Mouse (Mus musculus) heart, embryonic 16.5 days (tissue): ENCODE data around the gene Prdm15. TPM values are rescaled to one million over a fixed set of nuclear protein-coding genes. Genes with fewer than 3 reads are reported as not detected.

Experiments used
- ATAC-seq: fragments of 200-750 bp; cut with Nextera tagmentation; replicated peaks from 2 replicates; pipeline ENCODE4 v1.8.0; 2017; ENCODE audit warnings: moderate number of reproducible peaks; ENCODE audit not compliant: insufficient read depth, low FRiP score; ENCODE audit errors: extremely low read depth
- H3K27ac ChIP-seq: fragments of 300-500 bp; sonication (generic); 2 replicates; pipeline ENCODE4 v1.5.1; 2014; ENCODE audit warnings: mild to moderate bottlenecking, low read length, control low read depth, moderate library complexity
- H3K27me3 ChIP-seq: fragments of 300-500 bp; sonication (generic); 2 replicates; pipeline ENCODE4 v1.6.1; 2014; ENCODE audit warnings: low read length, mixed read lengths; ENCODE audit not compliant: control insufficient read depth, insufficient read depth
- H3K36me3 ChIP-seq: fragments of 300-500 bp; sonication (generic); 2 replicates; pipeline ENCODE4 v1.6.1; 2014; ENCODE audit not compliant: control insufficient read depth, insufficient read depth
- H3K4me1 ChIP-seq: fragments of 300-500 bp; sonication (generic); 2 replicates; pipeline ENCODE4 v1.6.1; 2014; ENCODE audit warnings: low read length, mixed read lengths; ENCODE audit not compliant: control insufficient read depth, insufficient read depth
- H3K4me2 ChIP-seq: fragments of 300-500 bp; sonication (generic); 2 replicates; pipeline ENCODE4 v1.6.1; 2014; ENCODE audit warnings: low read depth, mild to moderate bottlenecking, control low read depth, low read length
- H3K4me3 ChIP-seq: fragments of 300-500 bp; sonication (generic); 2 replicates; pipeline ENCODE4 v1.5.1; 2014; ENCODE audit warnings: mild to moderate bottlenecking, control low read depth, low read length
- H3K9ac ChIP-seq: fragments of 300-500 bp; sonication (generic); 2 replicates; pipeline ENCODE4 v1.6.1; 2014; ENCODE audit warnings: low read length, control low read depth
- H3K9me3 ChIP-seq: fragments of 300-500 bp; sonication (generic); replicated peaks from 2 replicates; pipeline ENCODE4 v1.6.1; 2016; ENCODE audit warnings: low read length; ENCODE audit not compliant: control insufficient read depth
- WGBS: fragments of 180-500 bp; shearing (Covaris S2); extraction: QIAGEN DNeasy Blood & Tissue Kit; methylation state at CpG from one replicate; pipeline ENCODE4 v1.1.7; 2014; 5-methylcytosine and 5-hydroxymethylcytosine counted together
- polyA plus RNA-seq: library from polyadenylated mRNA; unstranded; fragments of >200 nt; fragmentation: Nextera tagmentation; extraction: Ambion mirVana; gene quantifications from 2 replicates; pipeline ENCODE4 v1.2.1, GENCODE M21; 2015

The Prdm15 gene
- polyA plus RNA-seq, 1 experiment from 2014 or later, result 7.0 TPM

DNA sequence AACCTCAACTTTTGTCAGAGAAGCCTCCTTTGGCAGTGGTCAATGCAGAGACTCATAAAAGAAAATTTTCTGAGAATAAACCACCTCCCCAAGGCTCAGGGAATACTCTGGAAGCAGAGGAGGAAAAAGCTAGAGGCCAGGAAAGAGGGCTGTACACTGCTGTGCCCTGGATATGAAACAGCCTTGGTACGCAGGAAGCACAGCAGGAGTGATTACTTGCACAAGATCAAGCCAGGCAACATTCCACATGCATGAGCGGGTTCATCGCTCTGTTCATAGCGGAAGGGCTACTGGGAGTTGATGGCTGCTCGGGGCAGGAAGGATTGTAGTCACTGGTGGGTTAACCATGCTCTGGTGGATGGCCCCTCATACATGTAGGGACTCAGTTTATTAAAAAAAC, 21.0 kb upstream of the Prdm15 start:
- Histone ChIP-seq H3K9ac (no peak overlapping the region), H3K4me3 (no peak overlapping the region), H3K9me3 (no peaks in the 10 kb centered on the region), H3K27me3 (no peaks in the 10 kb centered on the region), H3K4me2 (no peak overlapping the region), H3K36me3 (peaks cover 30% of the 10 kb centered on the region), H3K4me1 (no peaks in the 10 kb centered on the region), H3K27ac (no peak overlapping the region)
- no peak for ATAC-seq
- 88% methylated on average over 5 of the region's 5 CpGs for WGBS

DNA sequence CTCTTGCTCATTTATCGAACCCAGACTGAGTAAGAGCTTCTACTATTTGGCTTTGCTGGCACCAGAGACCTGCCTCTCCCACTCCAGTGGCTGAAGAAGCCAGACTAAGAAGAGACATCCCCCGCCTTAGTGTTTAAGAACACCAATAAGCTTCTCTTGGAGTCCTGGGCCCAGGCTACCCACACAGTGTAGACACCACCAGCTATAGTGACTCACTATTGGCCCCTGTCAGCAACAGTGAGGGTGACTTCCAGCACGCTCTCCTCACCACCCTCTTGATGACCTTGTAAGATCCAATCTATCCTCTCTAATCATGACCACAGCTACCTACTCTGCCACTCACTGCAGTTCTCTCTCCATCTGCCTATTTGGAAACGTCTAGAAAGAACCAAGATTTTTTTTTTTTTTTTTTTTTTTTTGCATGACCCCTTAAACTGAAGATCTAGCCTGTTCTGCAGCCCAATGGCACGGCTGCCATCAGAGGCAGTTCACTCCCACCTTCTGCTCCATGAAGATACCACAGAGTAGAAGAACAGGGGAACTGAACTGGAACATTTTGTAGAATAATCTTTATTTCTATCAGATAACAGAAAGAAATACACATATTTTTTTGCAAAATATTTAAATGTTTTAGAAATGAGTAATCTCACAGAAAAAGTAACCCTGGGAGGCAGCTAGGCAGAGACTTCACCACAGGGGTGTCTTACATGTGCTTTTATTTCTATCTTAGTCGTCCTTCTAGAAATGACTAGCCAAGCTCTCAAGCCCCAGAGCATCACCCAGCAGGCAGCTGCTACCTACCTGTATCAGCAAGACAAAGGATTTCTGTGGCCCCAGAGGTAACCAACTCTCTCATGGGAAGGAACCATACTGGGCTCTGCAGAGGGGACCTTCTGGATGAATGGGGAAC, 17.8 kb upstream of the Prdm15 start:
- Histone ChIP-seq H3K9ac (no peak overlapping the region), H3K4me2 (no peak overlapping the region), H3K4me1 (no peaks in the 10 kb centered on the region), H3K27ac (no peak overlapping the region), H3K27me3 (no peaks in the 10 kb centered on the region), H3K9me3 (no peaks in the 10 kb centered on the region), H3K36me3 (peaks cover 30% of the 10 kb centered on the region), H3K4me3 (no peak overlapping the region)
- 74% methylated on average over 6 of the region's 6 CpGs for WGBS
- ATAC-seq, result no peak

DNA sequence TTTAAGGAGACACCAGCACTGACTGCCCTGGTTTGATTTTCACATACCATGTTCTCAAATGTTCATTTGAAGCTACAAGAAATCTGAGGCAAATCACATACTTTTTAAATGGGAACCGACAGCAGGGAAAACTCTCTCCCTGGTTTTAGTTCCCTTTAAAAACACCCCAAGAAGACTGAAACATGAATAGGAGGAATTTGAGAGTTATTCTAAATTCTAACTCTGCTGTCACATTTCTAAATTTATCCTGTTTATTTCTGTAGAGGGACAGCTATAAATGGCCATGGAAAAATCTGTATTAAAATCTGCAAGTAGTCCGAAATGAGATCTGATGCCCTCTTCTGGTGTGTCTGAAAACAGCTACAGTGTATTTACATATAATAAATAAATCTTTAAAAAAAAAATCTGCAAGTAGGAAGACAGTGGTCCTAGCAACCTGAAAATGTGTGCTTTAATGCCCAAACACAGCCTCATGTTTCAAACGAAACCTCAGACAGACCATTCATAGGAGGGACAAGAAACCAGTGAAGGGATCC, 12.3 kb upstream of the Prdm15 start:
- no peak overlapping the region for H3K27ac ChIP-seq
- no peaks in the 10 kb centered on the region for H3K4me1 ChIP-seq
- no peak overlapping the region for H3K4me2 ChIP-seq
- no peaks in the 10 kb centered on the region for H3K27me3 ChIP-seq
- peaks cover 18% of the 10 kb centered on the region for H3K36me3 ChIP-seq
- H3K4me3 ChIP-seq, result no peak overlapping the region
- no peaks in the 10 kb centered on the region for H3K9me3 ChIP-seq
- WGBS, result 78% methylated on average over 3 of the region's 3 CpGs
- ATAC-seq, result no peak
- no peak overlapping the region for H3K9ac ChIP-seq

DNA sequence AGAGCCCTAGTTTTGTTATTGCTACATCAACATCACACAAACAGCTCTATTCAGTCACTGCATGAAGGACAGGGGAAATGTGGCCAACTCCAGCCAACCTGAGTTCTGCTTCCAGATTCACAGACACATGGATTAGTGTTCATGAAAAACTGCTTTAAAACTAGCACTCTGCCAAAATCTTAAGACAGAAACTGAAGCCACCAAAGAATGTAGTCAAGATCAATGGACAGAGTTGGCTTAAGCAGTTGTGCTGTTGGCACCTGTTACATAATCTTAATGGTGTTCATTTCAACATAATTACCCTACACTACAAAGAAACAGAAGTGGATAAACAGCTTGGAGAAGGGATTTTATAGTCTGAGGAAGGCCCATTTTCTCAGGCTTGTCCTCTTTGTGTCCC, 4.4 kb upstream of the Prdm15 start:
- no peak for ATAC-seq

DNA sequence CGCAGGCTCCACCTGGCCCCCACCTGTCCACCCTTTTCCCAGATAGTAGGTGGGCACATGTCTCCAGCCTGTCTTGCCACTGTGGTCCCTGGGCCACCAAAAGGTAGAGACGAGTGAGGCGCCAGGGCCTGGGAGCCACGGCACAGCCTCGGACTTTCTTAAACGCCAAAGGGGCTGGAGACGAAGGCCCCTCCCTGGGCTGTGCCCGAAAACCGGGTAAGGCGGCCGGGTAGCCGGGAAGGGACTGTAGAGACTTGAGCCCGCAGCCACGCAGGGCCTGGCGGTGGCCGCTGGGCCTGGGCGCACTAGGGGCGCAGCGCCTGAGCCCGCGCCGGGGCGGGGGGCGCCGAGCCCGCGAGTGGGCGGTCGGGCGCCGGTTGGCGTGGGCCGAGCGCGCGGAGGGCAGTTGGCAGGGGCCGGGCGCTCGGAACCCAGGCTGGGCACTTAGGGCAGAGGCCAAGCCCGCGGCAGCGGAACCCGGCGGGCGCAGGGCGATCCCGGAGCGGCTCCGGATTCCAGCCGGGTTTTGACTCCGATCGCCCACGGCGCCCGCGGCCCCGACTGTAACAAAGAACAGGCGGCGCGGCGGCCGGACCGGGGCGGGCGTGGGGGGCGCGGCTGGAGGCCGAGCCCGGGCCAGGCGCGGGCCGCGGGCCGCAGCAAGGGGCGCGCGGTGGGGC, 449 bp downstream of the Prdm15 start:
- ATAC-seq, result peak; percentile 92
- H3K9ac ChIP-seq, result peak overlapping the region; percentile 99
- H3K36me3 ChIP-seq, result no peaks in the 10 kb centered on the region
- H3K27ac ChIP-seq, result peak overlapping the region; percentile 98
- H3K4me2 ChIP-seq, result peak overlapping the region; percentile 67
- H3K27me3 ChIP-seq, result no peaks in the 10 kb centered on the region
- peaks cover 25% of the 10 kb centered on the region for H3K4me1 ChIP-seq
- H3K4me3 ChIP-seq, result peak overlapping the region; percentile 92
- under 1% methylated on average over 77 of the region's 77 CpGs for whole genome bisulfite sequencing
- no peaks in the 10 kb centered on the region for H3K9me3 ChIP-seq

More for the DNA sequence above, 4.4 kb upstream of the Prdm15 start:
- H3K4me1 ChIP-seq, result peaks cover 6% of the 10 kb centered on the region
- no peaks in the 10 kb centered on the region for H3K9me3 ChIP-seq
- no peak overlapping the region for H3K4me2 ChIP-seq
- peaks cover 2% of the 10 kb centered on the region; the same call in 1 of the 2 replicates for H3K36me3 ChIP-seq
- H3K9ac ChIP-seq, result no peak overlapping the region
- no peak overlapping the region for H3K4me3 ChIP-seq
- no peak overlapping the region for H3K27ac ChIP-seq
- no peaks in the 10 kb centered on the region for H3K27me3 ChIP-seq

DNA sequence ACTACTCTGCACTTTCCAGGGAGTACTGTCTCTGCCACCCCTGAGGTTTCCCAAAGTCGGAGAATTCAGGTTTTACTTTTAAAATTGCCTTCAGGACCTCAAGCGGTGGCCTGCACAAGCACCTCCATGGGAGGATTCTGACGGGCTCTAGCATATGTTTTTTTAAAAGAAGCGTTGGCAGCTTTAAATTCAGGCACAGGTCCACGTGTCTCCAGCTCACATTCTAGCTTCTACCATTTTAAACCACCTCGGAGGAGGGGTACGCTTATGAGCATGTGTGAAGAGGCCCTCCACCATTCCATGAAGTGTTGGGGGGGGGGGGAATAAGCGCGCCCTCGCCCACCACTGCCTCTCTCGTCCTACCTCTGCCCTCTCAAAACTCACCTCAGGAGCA, 986 bp downstream of the Prdm15 start:
- Histone ChIP-seq H3K4me2 (peak overlapping the region; percentile 67), H3K9ac (peak overlapping the region; percentile 99), H3K27me3 (no peaks in the 10 kb centered on the region), H3K4me1 (peaks cover 25% of the 10 kb centered on the region), H3K4me3 (peak overlapping the region; percentile 92), H3K27ac (peak overlapping the region; percentile 98), H3K36me3 (no peaks in the 10 kb centered on the region), H3K9me3 (no peaks in the 10 kb centered on the region)
- peak; percentile 37 for ATAC-seq
- 1% methylated on average over 11 of the region's 11 CpGs for WGBS

DNA sequence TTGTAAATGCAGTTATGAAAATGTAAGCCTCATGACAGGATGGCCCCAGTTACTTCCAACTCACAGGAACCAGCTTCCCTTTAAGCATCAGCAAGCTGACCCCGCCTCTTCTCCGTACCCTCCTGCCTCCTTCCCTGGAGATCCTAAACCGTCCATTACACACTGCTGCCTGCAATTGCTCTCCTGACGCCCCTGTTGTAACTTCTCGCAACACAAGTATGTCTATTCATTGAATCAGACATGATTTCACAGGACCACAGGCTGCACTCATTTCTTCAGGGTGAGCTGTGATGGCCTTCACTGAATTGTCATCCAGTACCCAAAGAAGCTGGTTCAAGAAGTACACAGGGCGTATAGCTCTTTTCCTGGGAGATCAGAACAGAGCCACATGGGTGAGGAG, 2.8 kb downstream of the Prdm15 start:
- whole genome bisulfite sequencing, result 68% methylated on average over 6 of the region's 6 CpGs
- Histone ChIP-seq H3K27me3 (no peaks in the 10 kb centered on the region), H3K4me2 (no peak overlapping the region)

DNA sequence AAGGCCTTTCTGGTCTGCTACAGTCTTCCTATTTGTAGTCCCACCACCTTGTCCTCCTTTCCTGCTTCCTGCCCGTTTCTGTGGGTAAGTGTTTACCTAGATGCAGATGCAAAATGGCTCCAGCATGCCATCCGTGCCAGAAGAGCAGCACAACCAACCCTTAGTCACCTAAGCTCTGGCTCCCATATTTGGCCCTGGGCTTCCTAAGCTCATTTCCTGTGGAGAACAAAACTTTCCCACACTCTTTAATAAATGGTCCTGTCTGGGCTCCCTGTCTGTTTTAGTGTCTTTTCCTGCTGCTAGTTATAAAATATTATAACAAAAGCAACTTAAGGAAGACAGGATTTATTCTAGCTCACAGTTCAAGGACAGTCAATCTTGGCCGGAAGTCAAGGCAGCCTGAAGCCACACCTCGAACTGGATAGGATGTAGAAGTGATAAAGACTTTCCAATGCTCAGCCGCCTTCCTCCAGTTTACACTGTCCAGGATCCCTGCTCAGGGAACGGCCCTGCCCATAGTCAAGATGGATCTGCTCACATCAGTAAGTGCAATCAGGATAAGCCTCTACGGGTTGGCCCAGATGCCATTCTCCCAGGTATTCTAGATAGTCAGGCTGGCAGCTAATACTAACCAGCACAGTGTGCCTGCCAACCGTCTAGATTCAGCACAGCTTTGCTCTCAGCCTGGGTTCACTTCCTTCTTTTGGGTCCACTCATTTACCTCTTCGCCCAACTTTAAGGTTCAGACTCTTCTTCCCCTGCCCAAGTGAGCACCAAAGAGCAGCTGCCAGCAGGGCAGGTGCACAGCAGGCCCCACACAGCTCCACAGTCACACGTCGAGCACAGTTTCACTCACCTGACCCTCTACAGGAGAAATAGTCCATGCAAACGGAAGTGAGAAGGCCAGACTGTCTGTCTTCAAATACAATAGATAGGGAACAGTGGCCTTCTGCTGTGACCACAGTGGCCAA, 6.4 kb downstream of the Prdm15 start:
- peaks cover 20% of the 10 kb centered on the region for H3K4me1 ChIP-seq
- WGBS, result 61% methylated on average over 12 of the region's 12 CpGs
- H3K9ac ChIP-seq, result no peak overlapping the region
- H3K27ac ChIP-seq, result peak overlapping the region; percentile 32; the same call in 1 of the 2 replicates
- 0 out of 2 replicates have a peak, but pooled peaks have one; percentile 55 for ATAC-seq
- H3K27me3 ChIP-seq, result no peaks in the 10 kb centered on the region
- H3K36me3 ChIP-seq, result peaks cover 3% of the 10 kb centered on the region; the same call in 1 of the 2 replicates
- H3K9me3 ChIP-seq, result no peaks in the 10 kb centered on the region
- H3K4me3 ChIP-seq, result no peak overlapping the region
- no peak overlapping the region for H3K4me2 ChIP-seq

More for the DNA sequence above, 2.8 kb downstream of the Prdm15 start:
- Histone ChIP-seq H3K9me3 (no peaks in the 10 kb centered on the region), H3K4me3 (no peak overlapping the region), H3K36me3 (no peaks in the 10 kb centered on the region), H3K27ac (no peak overlapping the region), H3K9ac (no peak overlapping the region), H3K4me1 (peaks cover 29% of the 10 kb centered on the region)
- no peak for ATAC-seq
